Mouse (Mus musculus) leukemia stem cell, adult 10-12 weeks (primary cell): ENCODE data around the gene Vsig10l. TPM values are rescaled to one million over a fixed set of nuclear protein-coding genes. Genes with fewer than 3 reads are reported as not detected.

Experiments used
- polyA plus RNA-seq: library from polyadenylated mRNA; stranded (reverse); fragments of >175 nt; gene quantifications from 2 replicates; pipeline ENCODE4 v1.2.3, GENCODE M21; 2012; ENCODE audit warnings: low replicate concordance

The Vsig10l gene
- polyA plus RNA-seq = 2.8 and 6.4 TPM in 2 replicates

DNA sequence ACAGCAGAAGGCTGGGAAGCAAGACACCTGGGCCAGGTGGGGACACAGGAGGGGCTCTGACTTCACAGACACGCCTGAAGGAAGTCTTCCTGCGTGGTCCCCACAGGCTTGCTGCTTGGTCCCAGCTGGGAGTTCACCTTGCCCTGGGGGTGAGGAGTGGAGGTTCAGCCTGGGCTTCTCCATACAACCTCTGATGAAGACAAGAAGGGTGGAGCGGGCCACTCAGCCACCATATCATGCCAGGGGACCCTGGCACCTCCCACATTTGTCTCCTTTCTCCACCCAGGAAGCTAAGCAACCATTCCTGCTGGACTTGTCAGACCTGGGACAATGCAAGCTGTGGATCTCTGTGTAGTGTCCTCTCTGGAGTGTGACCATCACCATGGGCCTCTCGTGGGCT, at the start of gene Vsig10l:
Vsig10l (plus strand) TSS at position 301 of the 400 bp plus-strand sequence.

DNA sequence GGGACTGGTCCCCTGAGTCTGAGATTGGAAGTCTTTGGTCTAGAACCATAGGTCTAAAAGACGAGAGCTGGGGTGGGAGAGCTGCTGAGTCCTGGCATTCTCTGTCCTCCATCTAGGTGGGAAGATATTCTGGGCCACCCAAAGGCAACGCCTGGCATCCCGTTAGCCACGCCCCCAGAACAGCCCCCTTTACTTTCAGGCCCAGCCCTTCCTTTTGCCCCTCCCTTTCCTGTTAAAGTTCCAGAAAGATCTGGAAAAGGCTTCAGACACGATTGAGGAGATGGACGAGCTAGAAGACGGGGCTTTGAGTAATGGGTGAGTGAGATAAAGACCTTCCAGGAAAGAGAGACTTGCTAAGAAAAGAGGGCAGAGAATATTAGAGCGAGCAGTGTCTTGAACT, 35.5 kb upstream of the Vsig10l start, which contains the start of gene Lim2:
Lim2 (plus strand) TSS at position 265 of the 400 bp plus-strand sequence.

GRCm38 (mm10) chr7:43436341-43437255, 26.4 kb upstream of the Vsig10l start, which contains the start of gene Nkg7:
TSS of gene Nkg7 (plus strand) at chr7:43437073.

DNA sequence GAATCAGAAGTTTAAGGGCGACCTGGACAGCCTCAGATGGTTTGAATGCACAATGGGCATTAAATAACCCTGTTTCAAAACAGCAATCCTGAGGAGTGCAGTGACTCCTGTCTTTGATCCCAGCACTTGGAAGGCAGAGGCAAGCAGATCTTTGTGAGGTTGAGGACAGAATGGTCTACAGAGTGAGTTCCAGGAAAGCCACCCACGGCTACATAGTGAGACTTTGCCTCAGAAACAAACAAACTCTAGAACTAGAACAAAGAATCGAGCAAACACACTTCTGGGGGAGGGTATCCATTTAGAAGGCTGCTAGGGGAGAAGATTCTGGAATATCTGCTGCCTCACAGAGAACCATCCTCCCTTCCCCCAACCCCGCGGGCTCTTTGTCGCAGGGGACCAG, 22.5 kb upstream of the Vsig10l start, which contains the start of gene Cldnd2:
Cldnd2 (plus strand) TSS at position 301 of the 400 bp plus-strand sequence.

DNA sequence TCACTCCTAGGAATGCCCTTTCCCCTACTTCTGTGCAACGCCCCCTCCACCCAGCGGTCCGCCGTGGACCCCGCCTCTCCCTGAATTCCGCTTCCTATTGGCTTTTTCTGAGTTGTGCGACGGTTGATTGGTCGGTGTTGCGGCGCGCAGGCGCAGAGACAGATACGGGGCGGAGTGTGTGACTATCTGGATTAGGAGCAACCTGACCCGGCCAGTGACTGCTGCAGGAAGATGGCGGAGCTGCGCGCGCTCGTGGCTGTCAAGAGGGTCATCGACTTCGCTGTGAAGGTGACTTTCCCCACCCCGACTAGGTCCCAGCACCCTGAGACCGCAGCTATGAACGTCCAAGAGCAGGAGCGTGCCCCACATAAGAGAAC, 19.0 kb upstream of the Vsig10l start, which contains the start of the genes Etfb and Gm45233:
Etfb (plus strand) TSS at position 167 of the 377 bp plus-strand sequence.
Gm45233 (plus strand) TSS at position 212 of the 377 bp plus-strand sequence.

GRCm38 (mm10) chr7:43489631-43490125, 26.7 kb downstream of the Vsig10l start, which contains the start of gene Iglon5:
TSS of gene Iglon5 (minus strand) at chr7:43490075.

Other genes starting within 250 kb of the Vsig10l start
- gene Zfp715, start 149.9 kb upstream of the Vsig10l start, polyA plus RNA-seq = 2.4 TPM in 1 of 2 replicates, not detected in the other
- 0.26 TPM in 1 of 2 replicates, not detected in the other for gene Siglecf, start 111.8 kb upstream of the Vsig10l start, polyA plus RNA-seq
- 17.6 and 29.5 TPM in 2 replicates for gene Siglecg, start 54.9 kb upstream of the Vsig10l start, polyA plus RNA-seq
- gene Lim2, start 35.5 kb upstream of the Vsig10l start, polyA plus RNA-seq = 0.18 TPM in 1 of 2 replicates, not detected in the other
- gene Nkg7, start 26.1 kb upstream of the Vsig10l start, polyA plus RNA-seq = 1.1 and 1.3 TPM in 2 replicates
- gene Cldnd2, start 22.4 kb upstream of the Vsig10l start, polyA plus RNA-seq = not detected in 2 replicates
- gene Etfb, start 19.1 kb upstream of the Vsig10l start, polyA plus RNA-seq = 23.9 and 71.5 TPM in 2 replicates
- not detected in 2 replicates for gene Gm45233, start 19.0 kb upstream of the Vsig10l start, polyA plus RNA-seq
- 0.59 TPM in 1 of 2 replicates, not detected in the other for gene Iglon5, start 26.9 kb downstream of the Vsig10l start, polyA plus RNA-seq
- not detected in 2 replicates for gene 4931406B18Rik, start 42.8 kb downstream of the Vsig10l start, polyA plus RNA-seq
- gene Cd33, start 81.3 kb downstream of the Vsig10l start, polyA plus RNA-seq = 5.2 and 7.8 TPM in 2 replicates
- 0.30 and 0.33 TPM in 2 replicates for gene Zfp658, start 99.1 kb downstream of the Vsig10l start, polyA plus RNA-seq
- 0.50 TPM in 1 of 2 replicates, not detected in the other for gene Zfp719, start 116.5 kb downstream of the Vsig10l start, polyA plus RNA-seq
- not detected in 2 replicates for gene Zfp819, start 144.0 kb downstream of the Vsig10l start, polyA plus RNA-seq
- not detected in 2 replicates for gene Ceacam18, start 171.6 kb downstream of the Vsig10l start, polyA plus RNA-seq
- 1.5 and 1.6 TPM in 2 replicates for gene Siglece, start 197.0 kb downstream of the Vsig10l start, polyA plus RNA-seq
- 11.7 and 15.4 TPM in 2 replicates for gene Ctu1, start 208.9 kb downstream of the Vsig10l start, polyA plus RNA-seq
- gene Klk14, start 227.3 kb downstream of the Vsig10l start, polyA plus RNA-seq = not detected in 2 replicates
- not detected in 2 replicates for gene Klk13, start 249.4 kb downstream of the Vsig10l start, polyA plus RNA-seq